Mouse (Mus musculus) hindbrain, embryonic 13.5 days (tissue): Measurements from ENCODE around the gene F11r. TPM values are rescaled to one million over a fixed set of nuclear protein-coding genes. Genes with fewer than 3 reads are reported as not detected.
A peak's percentile ranks its signal among the peaks of the same experiment; 100 is the strongest.

Experiments used
- ATAC-seq: fragments of 200-750 bp; cut with Nextera tagmentation; 2 replicates; pipeline ENCODE4 v1.8.0; 2017; ENCODE audit warnings: moderate TSS enrichment; ENCODE audit not compliant: low FRiP score
- H3K27ac ChIP-seq: fragments of 300-500 bp; sonication (generic); 2 replicates; pipeline ENCODE4 v1.5.1; 2015; ENCODE audit warnings: inconsistent platforms, mild to moderate bottlenecking, moderate library complexity
- H3K27me3 ChIP-seq: fragments of 300-500 bp; sonication (generic); 2 replicates; pipeline ENCODE4 v1.6.1; 2015; ENCODE audit warnings: mild to moderate bottlenecking, inconsistent platforms
- H3K36me3 ChIP-seq: fragments of 300-500 bp; sonication (generic); 2 replicates; pipeline ENCODE4 v1.6.1; 2015; ENCODE audit warnings: mild to moderate bottlenecking, inconsistent platforms
- H3K4me1 ChIP-seq: fragments of 300-500 bp; sonication (generic); replicated peaks from 2 replicates; pipeline ENCODE4 v1.6.1; 2015; ENCODE audit warnings: inconsistent platforms
- H3K4me2 ChIP-seq: fragments of 300-500 bp; sonication (generic); 2 replicates; pipeline ENCODE4 v1.6.1; 2015; ENCODE audit warnings: inconsistent platforms, mild to moderate bottlenecking, moderate library complexity
- H3K4me3 ChIP-seq: fragments of 300-500 bp; sonication (generic); 2 replicates; pipeline ENCODE4 v1.5.1; 2015; ENCODE audit warnings: mild to moderate bottlenecking, inconsistent platforms
- H3K9ac ChIP-seq: fragments of 300-500 bp; sonication (generic); 2 replicates; pipeline ENCODE4 v1.6.1; 2015; ENCODE audit warnings: mild to moderate bottlenecking, inconsistent platforms
- H3K9me3 ChIP-seq: fragments of 300-500 bp; sonication (generic); 2 replicates; pipeline ENCODE4 v1.6.1; 2016; ENCODE audit warnings: inconsistent platforms
- WGBS: fragments of 180-500 bp; shearing (Covaris S2); methylation state at CpG from one replicate; pipeline ENCODE4 v1.1.7; 2015; 5-methylcytosine and 5-hydroxymethylcytosine counted together
- polyA plus RNA-seq: library from polyadenylated mRNA; unstranded; fragments of >200 nt; fragmentation: Nextera tagmentation; extraction: Ambion mirVana; gene quantifications from 2 replicates; pipeline ENCODE4 v1.2.1, GENCODE M21; 2015

Gene F11r
- polyA plus RNA-seq, 1 experiment from 2014 or later, result 13.3 TPM

- Histone ChIP-seq H3K27ac (peak overlapping the region; percentile 40; the same call in 1 of the 2 replicates), H3K36me3 (no peaks in the 10 kb centered on the region), H3K9me3 (no peaks in the 10 kb centered on the region), H3K4me1 (peaks cover 10% of the 10 kb centered on the region), H3K27me3 (peaks cover 46% of the 10 kb centered on the region), H3K9ac (no peak overlapping the region), H3K4me2 (0 out of 2 replicates have a peak overlapping the region, but pooled peaks have one; percentile 19), H3K4me3 (no peak overlapping the region)
- ATAC-seq, result peak; percentile 60; the same call in 1 of the 2 replicates
- 54% methylated on average over 9 of the region's 9 CpGs for WGBS
Observed at GRCm38 (mm10) chr1:171440025-171440725, 2.8 kb downstream of the F11r start.

DNA sequence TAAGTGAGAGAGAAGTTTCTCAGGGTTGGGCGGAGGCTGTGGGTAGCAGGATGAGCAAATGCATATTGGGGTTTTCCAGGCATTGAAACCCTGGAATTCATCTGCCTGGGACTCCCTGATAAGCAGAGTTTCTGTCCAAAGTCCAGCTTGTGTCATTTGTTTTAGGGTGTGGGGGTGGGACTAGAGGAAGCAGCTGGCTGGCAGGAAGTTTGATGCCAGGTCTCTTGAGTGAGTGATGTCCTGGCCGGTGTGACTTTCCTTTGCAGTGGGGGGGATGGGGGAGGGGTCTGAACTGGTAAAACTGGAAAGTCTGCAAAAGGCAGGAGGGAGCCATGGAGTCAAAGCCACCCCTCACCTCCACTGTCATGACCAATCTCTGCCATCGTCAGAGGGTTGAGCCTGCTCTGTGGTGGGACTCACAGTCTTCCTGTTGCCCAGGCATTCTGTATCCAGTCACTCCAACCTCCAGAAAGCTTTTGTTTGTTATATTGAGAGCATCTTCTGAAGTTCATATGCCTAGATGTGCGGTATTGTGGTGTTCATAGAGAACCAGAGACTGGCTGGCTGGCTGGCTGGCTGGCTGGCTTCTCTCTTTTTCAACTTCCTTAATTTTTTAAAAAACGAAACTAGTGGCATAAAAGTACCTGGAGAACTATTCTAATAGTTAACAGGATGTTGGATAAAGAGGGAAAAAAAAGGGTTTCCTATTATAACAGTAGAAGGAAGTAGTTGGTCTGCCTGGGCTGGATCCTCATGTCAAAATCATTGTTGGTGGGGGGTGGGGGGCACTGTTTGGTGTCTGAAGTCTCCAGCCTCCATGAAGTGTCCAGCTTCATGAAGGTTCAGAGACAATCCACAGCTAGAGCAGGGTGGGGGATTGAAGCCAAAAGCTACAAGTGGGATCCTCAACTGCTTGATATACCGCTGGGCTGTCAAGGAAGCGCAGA lies 4.4 kb downstream of the F11r start:
- H3K4me1 ChIP-seq, result peaks cover 10% of the 10 kb centered on the region
- no peak overlapping the region for H3K27ac ChIP-seq
- H3K9me3 ChIP-seq, result no peaks in the 10 kb centered on the region
- WGBS, result 62% methylated on average over 7 of the region's 7 CpGs
- no peak overlapping the region for H3K9ac ChIP-seq
- no peak for ATAC-seq
- no peak overlapping the region for H3K4me2 ChIP-seq
- peaks cover 34% of the 10 kb centered on the region for H3K27me3 ChIP-seq
- no peaks in the 10 kb centered on the region for H3K36me3 ChIP-seq
- no peak overlapping the region for H3K4me3 ChIP-seq

GRCm38 (mm10) chr1:171442413-171442760 lies 5.1 kb downstream of the F11r start:
- no peak for ATAC-seq
- H3K9me3 ChIP-seq, result no peaks in the 10 kb centered on the region
- peaks cover 6% of the 10 kb centered on the region for H3K4me1 ChIP-seq
- H3K9ac ChIP-seq, result no peak overlapping the region
- 63% methylated on average over 8 of the region's 8 CpGs for WGBS
- no peaks in the 10 kb centered on the region for H3K36me3 ChIP-seq
- H3K27ac ChIP-seq, result no peak overlapping the region
- no peak overlapping the region for H3K4me2 ChIP-seq
- H3K4me3 ChIP-seq, result no peak overlapping the region
- H3K27me3 ChIP-seq, result peaks cover 27% of the 10 kb centered on the region

DNA sequence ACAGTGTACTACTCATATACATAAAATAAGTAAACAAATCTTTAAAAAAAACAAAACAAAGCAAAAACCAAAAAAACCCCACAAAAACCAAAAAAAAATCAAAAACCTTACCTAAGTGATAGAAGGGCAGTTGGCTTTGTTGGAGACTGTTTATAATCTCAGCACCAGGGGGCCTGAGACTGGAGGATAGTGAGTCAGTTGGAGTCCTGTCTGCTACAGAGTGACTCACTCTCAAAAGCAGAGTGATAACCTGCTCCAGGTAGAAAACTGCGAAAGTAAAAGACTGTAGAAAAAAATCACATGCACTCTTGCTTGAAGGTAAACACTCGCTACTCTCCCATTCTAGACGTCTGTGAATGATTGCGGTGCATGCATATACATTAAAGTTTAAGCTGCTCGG lies 7.7 kb downstream of the F11r start:
- no peak for ATAC-seq
- WGBS, result 92% methylated on average over 5 of the region's 5 CpGs

GRCm38 (mm10) chr1:171446854-171447253 lies 9.5 kb downstream of the F11r start:
- H3K27ac ChIP-seq, result no peak overlapping the region

More for the DNA sequence above, 7.7 kb downstream of the F11r start:
- no peaks in the 10 kb centered on the region for H3K9me3 ChIP-seq
- no peak overlapping the region for H3K27ac ChIP-seq
- H3K36me3 ChIP-seq, result no peaks in the 10 kb centered on the region
- H3K9ac ChIP-seq, result no peak overlapping the region
- no peak overlapping the region for H3K4me2 ChIP-seq
- H3K4me3 ChIP-seq, result no peak overlapping the region
- peaks cover under 1% of the 10 kb centered on the region; the same call in 1 of the 2 replicates for H3K27me3 ChIP-seq
- H3K4me1 ChIP-seq, result no peaks in the 10 kb centered on the region

DNA sequence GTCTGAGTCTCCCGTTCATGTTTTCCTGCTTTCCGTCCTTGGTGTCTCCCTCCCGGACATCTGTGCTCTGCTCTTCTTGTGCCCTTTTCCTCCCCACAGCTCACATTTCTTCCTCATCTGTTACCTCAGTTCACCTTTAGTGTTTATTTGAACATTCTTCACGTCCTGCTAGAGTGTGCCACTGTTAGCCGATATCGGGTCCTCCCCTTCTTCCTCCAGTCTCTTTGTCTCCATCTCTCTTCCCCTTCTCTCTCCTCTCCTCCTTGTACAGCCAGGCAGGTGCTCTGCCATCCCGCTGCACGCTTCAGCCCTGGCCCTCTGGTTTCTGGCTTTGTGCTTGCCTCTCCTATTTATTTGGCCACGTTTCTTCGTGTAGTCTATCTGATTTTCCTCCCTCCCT lies 10.4 kb downstream of the F11r start:
- 79% methylated on average over 10 of the region's 10 CpGs for WGBS
- Histone ChIP-seq H3K4me3 (no peak overlapping the region), H3K4me2 (no peak overlapping the region), H3K27ac (no peak overlapping the region), H3K9ac (no peak overlapping the region), H3K36me3 (no peaks in the 10 kb centered on the region), H3K27me3 (no peaks in the 10 kb centered on the region), H3K9me3 (no peaks in the 10 kb centered on the region), H3K4me1 (no peaks in the 10 kb centered on the region)
- no peak for ATAC-seq

More at GRCm38 (mm10) chr1:171446854-171447253, 9.5 kb downstream of the F11r start:
- no peak overlapping the region for H3K4me3 ChIP-seq
- no peaks in the 10 kb centered on the region for H3K9me3 ChIP-seq
- no peak for ATAC-seq
- H3K4me2 ChIP-seq, result no peak overlapping the region
- 82% methylated on average over 7 of the region's 7 CpGs for WGBS
- no peak overlapping the region for H3K9ac ChIP-seq
- no peaks in the 10 kb centered on the region for H3K36me3 ChIP-seq
- no peaks in the 10 kb centered on the region for H3K27me3 ChIP-seq
- no peaks in the 10 kb centered on the region for H3K4me1 ChIP-seq

DNA sequence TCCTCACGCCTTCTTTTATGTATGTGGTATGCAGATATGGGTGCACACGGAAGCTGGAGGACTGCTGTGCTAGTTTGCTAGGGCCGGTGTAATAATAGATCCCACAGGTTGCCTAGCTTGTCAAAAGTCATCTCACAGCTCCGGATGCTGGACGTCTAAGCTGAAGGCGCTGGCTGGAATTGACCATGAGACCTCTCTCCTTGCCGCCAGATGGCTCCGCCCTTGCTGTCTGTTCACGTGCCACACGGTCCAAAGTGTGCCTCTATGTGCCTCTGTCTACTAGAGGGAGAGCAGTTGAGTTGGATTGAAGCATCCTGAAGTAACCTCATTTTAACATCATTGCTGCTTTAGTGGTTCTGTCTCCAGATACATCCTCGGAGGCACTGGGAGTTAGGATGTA lies 12.7 kb downstream of the F11r start:
- H3K9ac ChIP-seq, result no peak overlapping the region
- H3K27me3 ChIP-seq, result no peaks in the 10 kb centered on the region
- no peak for ATAC-seq
- no peaks in the 10 kb centered on the region for H3K36me3 ChIP-seq
- H3K4me3 ChIP-seq, result no peak overlapping the region
- no peak overlapping the region for H3K27ac ChIP-seq
- H3K4me1 ChIP-seq, result no peaks in the 10 kb centered on the region
- H3K9me3 ChIP-seq, result no peaks in the 10 kb centered on the region
- no peak overlapping the region for H3K4me2 ChIP-seq
- WGBS, result 92% methylated on average over 11 of the region's 11 CpGs

DNA sequence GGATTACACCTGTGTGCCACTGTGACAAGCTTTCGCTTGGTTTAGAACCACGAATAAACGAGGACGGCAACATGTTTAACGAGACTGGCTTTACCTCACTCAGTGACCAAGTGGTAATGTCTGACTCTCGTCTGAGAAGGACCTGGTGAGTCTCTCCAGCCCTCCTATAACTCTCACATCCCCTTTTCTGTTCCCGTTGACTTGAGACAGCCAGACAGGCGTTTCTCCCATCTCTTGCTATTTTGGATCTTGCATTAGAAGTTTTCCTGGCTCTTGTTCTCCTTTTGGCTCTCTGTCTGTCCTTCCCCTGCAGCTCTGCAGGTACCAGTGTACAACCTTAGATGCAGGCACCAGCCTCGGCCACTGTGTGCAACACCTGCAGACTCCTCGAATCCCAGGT lies 13.7 kb downstream of the F11r start:
- no peak overlapping the region for H3K4me2 ChIP-seq
- no peak overlapping the region for H3K9ac ChIP-seq
- 90% methylated on average over 10 of the region's 10 CpGs for WGBS
- no peak overlapping the region for H3K4me3 ChIP-seq
- H3K36me3 ChIP-seq, result no peaks in the 10 kb centered on the region
- no peak overlapping the region for H3K27ac ChIP-seq
- no peak for ATAC-seq
- H3K27me3 ChIP-seq, result no peaks in the 10 kb centered on the region
- H3K4me1 ChIP-seq, result no peaks in the 10 kb centered on the region
- H3K9me3 ChIP-seq, result no peaks in the 10 kb centered on the region

- Histone ChIP-seq H3K27me3 (no peaks in the 10 kb centered on the region), H3K4me3 (no peak overlapping the region), H3K4me2 (no peak overlapping the region), H3K36me3 (no peaks in the 10 kb centered on the region), H3K4me1 (no peaks in the 10 kb centered on the region), H3K9me3 (no peaks in the 10 kb centered on the region), H3K27ac (no peak overlapping the region), H3K9ac (no peak overlapping the region)
- 86% methylated on average over 5 of the region's 5 CpGs for WGBS
- ATAC-seq, result no peak
Observed at GRCm38 (mm10) chr1:171452522-171452921, 15.2 kb downstream of the F11r start.

GRCm38 (mm10) chr1:171452923-171453322 lies 15.6 kb downstream of the F11r start:
- Histone ChIP-seq H3K9ac (no peak overlapping the region), H3K4me1 (no peaks in the 10 kb centered on the region), H3K9me3 (no peaks in the 10 kb centered on the region), H3K4me3 (no peak overlapping the region), H3K27me3 (no peaks in the 10 kb centered on the region), H3K36me3 (no peaks in the 10 kb centered on the region), H3K27ac (no peak overlapping the region), H3K4me2 (no peak overlapping the region)
- WGBS, result 85% methylated on average over 5 of the region's 5 CpGs
- ATAC-seq, result no peak

- no peak for ATAC-seq
- Histone ChIP-seq H3K4me1 (peaks cover 4% of the 10 kb centered on the region), H3K36me3 (no peaks in the 10 kb centered on the region), H3K4me2 (no peak overlapping the region), H3K9ac (no peak overlapping the region), H3K27ac (no peak overlapping the region), H3K9me3 (no peaks in the 10 kb centered on the region), H3K4me3 (no peak overlapping the region), H3K27me3 (no peaks in the 10 kb centered on the region)
- 90% methylated on average over 6 of the region's 6 CpGs for WGBS
Observed at GRCm38 (mm10) chr1:171454926-171455325, 17.6 kb downstream of the F11r start.

GRCm38 (mm10) chr1:171457568-171457967 lies 20.2 kb downstream of the F11r start:
- ATAC-seq, result no peak
- H3K36me3 ChIP-seq, result no peaks in the 10 kb centered on the region
- H3K4me1 ChIP-seq, result peaks cover 10% of the 10 kb centered on the region
- H3K27ac ChIP-seq, result no peak overlapping the region
- 97% methylated on average over 1 of the region's 1 CpGs for WGBS
- no peaks in the 10 kb centered on the region for H3K9me3 ChIP-seq
- no peak overlapping the region for H3K4me2 ChIP-seq
- H3K4me3 ChIP-seq, result no peak overlapping the region
- no peak overlapping the region for H3K9ac ChIP-seq
- no peaks in the 10 kb centered on the region for H3K27me3 ChIP-seq
